Mouse (Mus musculus) brain, adult 2 months (tissue): ENCODE results near the gene Krt24.
"Not testable (repeated sequence)": the region's sequence is repeated elsewhere in the genome, so short reads cannot be mapped to it uniquely, and the experiment has no call there.

Experiments
- DNase-seq: peaks from one replicate; pipeline ENCODE4 v3.0.0; 2011; ENCODE audit warnings: low read depth, low spot score

Krt24 gene

GRCm38 (mm10) chr11:99252671-99253070 lies 32.4 kb downstream of the Krt24 start:
- peak; percentile 70 for DNase-seq

GRCm38 (mm10) chr11:99250666-99251065 lies 34.4 kb downstream of the Krt24 start:
- no peak for DNase-seq

- DNase-seq = peak; percentile 89
Observed at GRCm38 (mm10) chr11:99250241-99250640, 34.8 kb downstream of the Krt24 start.

- DNase-seq = peak; percentile 64
Observed at GRCm38 (mm10) chr11:99249115-99249514, 35.9 kb downstream of the Krt24 start.

- no peak for DNase-seq
Observed at GRCm38 (mm10) chr11:99247916-99248315, 37.1 kb downstream of the Krt24 start.

GRCm38 (mm10) chr11:99244519-99244918 lies 40.5 kb downstream of the Krt24 start:
- not testable (repeated sequence) for DNase-seq

- DNase-seq = peak; percentile 86
Observed at GRCm38 (mm10) chr11:99243820-99244374, 41.2 kb downstream of the Krt24 start, which contains the start of gene Krt222. Gene Krt222 (minus strand): TSS chr11:99244085.

GRCm38 (mm10) chr11:99243200-99243819 lies 41.8 kb downstream of the Krt24 start:
- peak; percentile 31 for DNase-seq

- DNase-seq = peak; percentile 30
Observed at GRCm38 (mm10) chr11:99242056-99242455, 43.0 kb downstream of the Krt24 start.

- peak; percentile 32 for DNase-seq
Observed at GRCm38 (mm10) chr11:99238468-99238867, 46.6 kb downstream of the Krt24 start.

GRCm38 (mm10) chr11:99231049-99231816 lies 53.8 kb downstream of the Krt24 start:
- no peak for DNase-seq

GRCm38 (mm10) chr11:99230261-99231048 lies 54.6 kb downstream of the Krt24 start, which contains the start of gene Smarce1:
Gene Smarce1 (minus strand): TSS chr11:99231017.
- peak; percentile 88 for DNase-seq
